In the genomic region with DNA sequence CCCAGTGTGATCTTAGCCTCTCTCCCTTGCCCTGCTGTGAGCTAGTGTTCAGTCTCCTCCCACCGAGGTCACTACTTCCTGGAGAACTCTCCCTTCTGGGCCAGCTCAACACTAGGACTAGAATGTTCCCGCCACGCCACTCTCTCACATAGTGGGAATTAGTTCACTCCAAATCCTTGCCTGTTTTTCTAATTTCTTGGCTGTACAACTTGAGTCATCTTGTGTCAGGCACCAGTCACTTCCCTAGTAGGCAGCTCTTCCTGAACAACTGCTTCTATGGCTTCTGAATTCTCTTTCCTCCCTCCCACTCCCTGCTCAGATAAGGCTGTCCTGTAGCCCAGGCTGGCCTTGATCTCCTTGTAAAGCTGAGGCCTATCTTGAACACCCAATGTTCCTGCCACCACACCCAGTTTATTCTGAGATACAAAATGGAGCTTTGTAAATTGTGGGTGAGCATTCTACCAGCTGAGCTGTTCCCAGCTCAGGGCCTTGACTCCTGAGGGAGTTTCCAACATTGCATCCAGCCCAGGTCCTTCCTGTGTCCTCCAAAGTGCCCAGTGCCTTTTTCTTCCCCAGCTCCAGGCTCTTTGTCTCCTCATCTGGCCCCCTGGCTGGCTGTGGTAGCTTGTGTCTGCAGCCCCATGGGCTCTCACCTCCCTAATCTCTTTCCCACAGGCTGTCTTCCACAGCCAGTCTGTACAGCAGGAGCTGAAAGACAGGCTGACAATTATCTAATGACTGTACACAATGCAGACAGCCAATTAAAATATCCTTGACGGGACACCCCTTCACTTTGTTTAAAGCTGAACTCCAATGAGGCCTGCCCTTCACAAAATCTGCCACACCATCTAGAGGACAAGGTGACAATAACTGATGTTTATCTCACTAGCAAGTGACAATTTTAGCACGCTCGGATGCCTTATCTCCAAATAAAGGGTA, we compare ENCODE assay signal across 9 mouse cellular contexts.
DNase-seq lines count a peak whose midpoint lies in the region; ATAC-seq and TF ChIP-seq lines count a peak whose summit lies in the region.
"Had no signal": no experiment of that assay in that cellular context is flagged by ENCODE, and none has a peak within 500 bp of the region (broad histone marks: within the 10 kb centered on the region; RNA-seq: fewer than 3 reads in every experiment).

No protein-coding gene starts in this region.

- peak; percentile 17; the same call in 1 of the 2 replicates for ATAC-seq in hindbrain, embryonic 11.5 days (ENCODE audit: low FRiP score)
- ATAC-seq in hindbrain, postnatal 0 days: no peak
- ATAC-seq in forebrain, embryonic 11.5 days (replicated peaks; ENCODE audit: low FRiP score): peak; percentile 78
- peak; percentile 87 for ATAC-seq in liver, postnatal 0 days
- ATAC-seq in monocyte, adult 5-6 weeks (replicated peaks; ENCODE audit: insufficient number of reproducible peaks, low FRiP score, low TSS enrichment, poor library complexity, severe bottlenecking): no peak

- WGBS in hindbrain, embryonic 11.5 days: 48% methylated on average over 6 of the region's 6 CpGs
- WGBS in hindbrain, postnatal 0 days: 48% methylated on average over 6 of the region's 6 CpGs
- WGBS in forebrain, embryonic 11.5 days: 33% methylated on average over 6 of the region's 6 CpGs
- WGBS in liver, postnatal 0 days (ENCODE audit: insufficient replicate concordance): 33% methylated on average over 6 of the region's 6 CpGs

- no peak for DNase-seq in hindbrain, embryonic 11.5 days (ENCODE audit: low spot score)
- DNase-seq in hindbrain, postnatal 0 days (ENCODE audit: low spot score): no peak
- peak; percentile 88 for DNase-seq in MEL (ENCODE audit: low read depth, low spot score)
- no peak for DNase-seq in forebrain, embryonic 11.5 days (ENCODE audit: low spot score)
- DNase-seq in liver, postnatal 0 days: peak; percentile 51
- no peak for DNase-seq in gastrocnemius, postnatal 36 days
- no peak for DNase-seq in embryo, embryonic 10.5 days (ENCODE audit: low spot score)

- 0 out of 4 replicates have a peak, but pooled peaks of 1 of the 2 experiments have one; percentile 26 for TF ChIP-seq POLR2A in MEL (IDR thresholded peaks at IDR 0.05; ENCODE audit: control insufficient read depth in 1 of 2, insufficient read depth in 1 of 2, low read depth in 1 of 2, low read length in 2 of 2, poor library complexity in 1 of 2)

- no peak for TF ChIP-seq CTCF in hindbrain, postnatal 0 days (IDR thresholded peaks at IDR 0.05; ENCODE audit: low read depth)
- no peak for TF ChIP-seq CTCF in MEL (IDR thresholded peaks at IDR 0.05 in 2 of 3, conservative IDR thresholded peaks at IDR 0.05 in 1 of 3; ENCODE audit: control insufficient read depth in 1 of 3, insufficient read depth in 1 of 3, low read depth in 2 of 3, low read length in 3 of 3, poor library complexity in 1 of 3, severe bottlenecking in 1 of 3)
- TF ChIP-seq CTCF in liver, postnatal 0 days (IDR thresholded peaks at IDR 0.05; ENCODE audit: low read depth): peak; percentile 27

- H3K79me2 ChIP-seq in MEL (ENCODE audit: control insufficient read depth, insufficient read depth, low read length, poor library complexity): no peaks in the 10 kb centered on the region

- H3K9ac ChIP-seq in hindbrain, embryonic 11.5 days (ENCODE audit: low read depth, low read length): no peak overlapping the region
- H3K9ac ChIP-seq in hindbrain, postnatal 0 days (replicated peaks; ENCODE audit: low read length): no peak overlapping the region
- peak overlapping the region; percentile 44 for H3K9ac ChIP-seq in MEL (ENCODE audit: control insufficient read depth, low read depth, low read length, poor library complexity, severe bottlenecking)
- H3K9ac ChIP-seq in forebrain, embryonic 11.5 days (ENCODE audit: low read length): no peak overlapping the region
- H3K9ac ChIP-seq in liver, postnatal 0 days (replicated peaks): peak overlapping the region; percentile 31
- H3K9ac ChIP-seq: embryonic facial prominence, embryonic 13.5 days had no signal

- peak overlapping the region; percentile 37; the same call in 1 of the 2 replicates for H3K27ac ChIP-seq in hindbrain, embryonic 11.5 days (ENCODE audit: low read depth, low read length)
- no peak overlapping the region for H3K27ac ChIP-seq in hindbrain, postnatal 0 days
- peak overlapping the region; percentile 89 for H3K27ac ChIP-seq in MEL (ENCODE audit: control insufficient read depth, low read depth, low read length)
- 0 out of 2 replicates have a peak overlapping the region, but pooled peaks have one; percentile 37 for H3K27ac ChIP-seq in forebrain, embryonic 11.5 days (ENCODE audit: low read depth, low read length)
- peak overlapping the region; percentile 94 for H3K27ac ChIP-seq in liver, postnatal 0 days (ENCODE audit: low read depth)
- H3K27ac ChIP-seq: embryonic facial prominence, embryonic 13.5 days had no signal

- H3K4me1 ChIP-seq in hindbrain, embryonic 11.5 days (replicated peaks; ENCODE audit: control insufficient read depth, insufficient read depth, low read length): no peaks in the 10 kb centered on the region
- no peaks in the 10 kb centered on the region for H3K4me1 ChIP-seq in hindbrain, postnatal 0 days (ENCODE audit: insufficient read depth, low read length)
- H3K4me1 ChIP-seq in MEL (ENCODE audit: control insufficient read depth in 1 of 2, insufficient read depth in 2 of 2, low read length in 2 of 2): peaks cover 13 to 27% of the 10 kb centered on the region in 2 experiments
- H3K4me1 ChIP-seq in forebrain, embryonic 11.5 days (replicated peaks; ENCODE audit: control insufficient read depth, insufficient read depth, low read length): peaks cover 8% of the 10 kb centered on the region; the same call in 1 of the 2 replicates
- H3K4me1 ChIP-seq in liver, postnatal 0 days (ENCODE audit: insufficient read depth): peaks cover 28% of the 10 kb centered on the region
- H3K4me1 ChIP-seq: embryonic facial prominence, embryonic 13.5 days had no signal

- H3K4me2 ChIP-seq in hindbrain, embryonic 11.5 days (replicated peaks; ENCODE audit: low read depth, low read length): no peak overlapping the region
- H3K4me2 ChIP-seq in hindbrain, postnatal 0 days (ENCODE audit: low read depth, low read length): no peak overlapping the region
- no peak overlapping the region for H3K4me2 ChIP-seq in forebrain, embryonic 11.5 days (ENCODE audit: low read depth, low read length, severe bottlenecking)
- H3K4me2 ChIP-seq in liver, postnatal 0 days (ENCODE audit: low read depth, low read length): peak overlapping the region; percentile 48
- H3K4me2 ChIP-seq: embryonic facial prominence, embryonic 13.5 days had no signal

- H3K9me3 ChIP-seq in hindbrain, embryonic 11.5 days (ENCODE audit: control insufficient read depth, low read length): no peaks in the 10 kb centered on the region
- H3K9me3 ChIP-seq in hindbrain, postnatal 0 days (ENCODE audit: low read length): no peaks in the 10 kb centered on the region
- H3K9me3 ChIP-seq in MEL (replicated peaks; ENCODE audit: insufficient read depth, low read length): no peaks in the 10 kb centered on the region
- no peaks in the 10 kb centered on the region for H3K9me3 ChIP-seq in forebrain, embryonic 11.5 days (ENCODE audit: control insufficient read depth, low read length)
- no peaks in the 10 kb centered on the region for H3K9me3 ChIP-seq in liver, postnatal 0 days (ENCODE audit: low read length)
- H3K9me3 ChIP-seq: embryonic facial prominence, embryonic 13.5 days had no signal

- intact Hi-C loops in gastrocnemius, postnatal 36 days (cut with DNase I): no loop called here

- TF ChIP-seq RAD21 in MEL (IDR thresholded peaks at IDR 0.05; ENCODE audit: low read depth, low read length): no peak

- no peaks in the 10 kb centered on the region for H3K27me3 ChIP-seq in hindbrain, embryonic 11.5 days (ENCODE audit: control insufficient read depth, insufficient read depth, low read length)
- no peaks in the 10 kb centered on the region for H3K27me3 ChIP-seq in hindbrain, postnatal 0 days (ENCODE audit: insufficient read depth, low read length)
- H3K27me3 ChIP-seq in MEL (ENCODE audit: control insufficient read depth in 1 of 2, insufficient read depth in 2 of 2, low read length in 2 of 2): no peaks in the 10 kb centered on the region
- H3K27me3 ChIP-seq in forebrain, embryonic 11.5 days (ENCODE audit: control insufficient read depth, insufficient read depth, low read length): no peaks in the 10 kb centered on the region; the same call in 1 of the 2 replicates
- no peaks in the 10 kb centered on the region for H3K27me3 ChIP-seq in liver, postnatal 0 days (ENCODE audit: insufficient read depth, low read length)
- H3K27me3 ChIP-seq: embryonic facial prominence, embryonic 13.5 days had no signal

- no peaks in the 10 kb centered on the region for H3K36me3 ChIP-seq in hindbrain, embryonic 11.5 days (ENCODE audit: control insufficient read depth, insufficient read depth, low read length)
- no peaks in the 10 kb centered on the region for H3K36me3 ChIP-seq in hindbrain, postnatal 0 days (ENCODE audit: insufficient read depth, low read length)
- H3K36me3 ChIP-seq in MEL (ENCODE audit: control insufficient read depth in 1 of 2, insufficient read depth in 2 of 2, low read length in 2 of 2): peaks cover 0 to 27% of the 10 kb centered on the region in 2 experiments; a peak in 2 of 4 replicates
- H3K36me3 ChIP-seq in forebrain, embryonic 11.5 days (ENCODE audit: control insufficient read depth, insufficient read depth, low read length): no peaks in the 10 kb centered on the region
- H3K36me3 ChIP-seq in liver, postnatal 0 days (replicated peaks; ENCODE audit: insufficient read depth, low read length): no peaks in the 10 kb centered on the region
- H3K36me3 ChIP-seq: embryonic facial prominence, embryonic 13.5 days had no signal

- no peak overlapping the region for H3K4me3 ChIP-seq in hindbrain, embryonic 11.5 days (ENCODE audit: low read depth, low read length)
- no peak overlapping the region for H3K4me3 ChIP-seq in hindbrain, postnatal 0 days (ENCODE audit: low read length)
- H3K4me3 ChIP-seq in MEL (ENCODE audit: control insufficient read depth in 1 of 2, insufficient read depth in 1 of 2, low read depth in 2 of 2, low read length in 2 of 2): peak overlapping the region; percentile 8 to 27; a peak in 3 of 4 replicates
- H3K4me3 ChIP-seq in forebrain, embryonic 11.5 days (ENCODE audit: low read depth, low read length): no peak overlapping the region
- no peak overlapping the region for H3K4me3 ChIP-seq in liver, postnatal 0 days (ENCODE audit: low read depth, low read length)
- H3K4me3 ChIP-seq: embryonic facial prominence, embryonic 13.5 days had no signal

- TF ChIP-seq EP300 in MEL (IDR thresholded peaks at IDR 0.05; ENCODE audit: low read depth in 1 of 2, low read length in 2 of 2): peak; percentile 73 to 74; a peak in 3 of 4 replicates
- peak; percentile 93 for TF ChIP-seq EP300 in liver, postnatal 0 days (IDR thresholded peaks at IDR 0.05; ENCODE audit: low read depth)

TF ChIP-seq in MEL, 35 proteins besides CTCF, POLR2A, EP300 and RAD21 (continues in another document):
- no peak for TF ChIP-seq ELF1 (IDR thresholded peaks at IDR 0.05; ENCODE audit: low read depth, low read length)
- TF ChIP-seq NRF1 (IDR thresholded peaks at IDR 0.05; ENCODE audit: insufficient read depth, low read depth, low read length, poor library complexity, severe bottlenecking): no peak
- TF ChIP-seq E2F4 (IDR thresholded peaks at IDR 0.05; ENCODE audit: borderline replicate concordance, low read depth, low read length): peak; percentile 74
- TF ChIP-seq ZKSCAN1 (IDR thresholded peaks at IDR 0.05; ENCODE audit: low read depth, low read length): peak; percentile 25; the same call in 1 of the 2 replicates

Comparison
In these comparisons a context has a peak if more than half of its experiments do, and no peak if none do; other contexts are left out.
1. ATAC-seq: peak in hindbrain, embryonic 11.5 days (single experiment), forebrain, embryonic 11.5 days (single experiment) and liver, postnatal 0 days (single experiment); none in hindbrain, postnatal 0 days (single experiment) and monocyte, adult 5-6 weeks (single experiment).
2. DNase-seq: peak in MEL (single experiment) and liver, postnatal 0 days (single experiment); none in hindbrain, embryonic 11.5 days (single experiment), hindbrain, postnatal 0 days (single experiment), forebrain, embryonic 11.5 days (single experiment), gastrocnemius, postnatal 36 days (0 of 2) and embryo, embryonic 10.5 days (single experiment).
3. H3K4me3 ChIP-seq: peak in MEL (2 of 2); none in hindbrain, embryonic 11.5 days (single experiment), hindbrain, postnatal 0 days (single experiment), forebrain, embryonic 11.5 days (single experiment) and liver, postnatal 0 days (single experiment).
4. H3K9ac ChIP-seq: peak in MEL (single experiment) and liver, postnatal 0 days (single experiment); none in hindbrain, embryonic 11.5 days (single experiment), hindbrain, postnatal 0 days (single experiment) and forebrain, embryonic 11.5 days (single experiment).